Mouse (Mus musculus) erythroblast, embryonic 14.5 days (primary cell): Measurements from ENCODE around the gene Cep72.

Experiments
- GATA1 ChIP-seq: IDR thresholded peaks from 2 replicates; pipeline ENCODE4 v1.6.1; 2012; ENCODE audit warnings: low read length, inconsistent platforms, mixed read lengths
- TAL1 ChIP-seq: IDR thresholded peaks from 3 replicates; pipeline ENCODE4 v1.6.1; 2012; ENCODE audit warnings: low read length, inconsistent platforms, mixed read lengths

GRCm38 (mm10) chr13:74062378-74063128, 454 bp upstream of the Cep72 start:
- TF ChIP-seq TAL1 (no peak), GATA1 (no peak)
